Mouse (Mus musculus) regulatory T cell (primary cell): Measurements from ENCODE around the gene Gchfr.

Experiments
- in situ Hi-C: fragments of 300-600 bp; cut with MboI, MseI; formaldehyde crosslinking; loops from one replicate; pipeline ENCODE4 v1.15.1; 2025; ENCODE audit warnings: high pct_unique_total_duplicates

Gene Gchfr

GRCm38 (mm10) chr2:119173991-119174651 is 6.5 kb downstream of the Gchfr start, which contains the start of gene Gm14137:
Gene Gm14137 (plus strand): TSS chr2:119174509.
- in situ Hi-C loops: no loop called here

- in situ Hi-C loops: no loop called here
Measured at GRCm38 (mm10) chr2:119174866-119175265, 7.3 kb downstream of the Gchfr start.

GRCm38 (mm10) chr2:119175614-119176013 is 8.0 kb downstream of the Gchfr start:
- in situ Hi-C loops: no loop called here

- in situ Hi-C loops: no loop called here
Measured at GRCm38 (mm10) chr2:119176761-119177160, 9.2 kb downstream of the Gchfr start.

- in situ Hi-C loops: no loop called here
Measured at GRCm38 (mm10) chr2:119177384-119177939, 9.9 kb downstream of the Gchfr start.

GRCm38 (mm10) chr2:119182914-119183313 is 15.3 kb downstream of the Gchfr start:
- in situ Hi-C loops: no loop called here

GRCm38 (mm10) chr2:119189029-119189710 is 21.6 kb downstream of the Gchfr start:
- in situ Hi-C loops: no loop called here

- in situ Hi-C loops: no loop called here
Measured at GRCm38 (mm10) chr2:119190969-119191368, 23.4 kb downstream of the Gchfr start.

- in situ Hi-C loops: no loop called here
Measured at GRCm38 (mm10) chr2:119194140-119194539, 26.6 kb downstream of the Gchfr start.

- in situ Hi-C loops: no loop called here
Measured at GRCm38 (mm10) chr2:119196316-119197108, 28.9 kb downstream of the Gchfr start.

- in situ Hi-C loops: no loop called here
Measured at GRCm38 (mm10) chr2:119197493-119197892, 29.9 kb downstream of the Gchfr start.

GRCm38 (mm10) chr2:119198049-119198448 is 30.5 kb downstream of the Gchfr start:
- in situ Hi-C loops: no loop called here

- in situ Hi-C loops: no loop called here
Measured at GRCm38 (mm10) chr2:119198934-119199333, 31.4 kb downstream of the Gchfr start.

- in situ Hi-C loops: no loop called here
Measured at GRCm38 (mm10) chr2:119202914-119203453, 35.4 kb downstream of the Gchfr start.

- in situ Hi-C loops: no loop called here
Measured at GRCm38 (mm10) chr2:119203871-119204460, 36.4 kb downstream of the Gchfr start.

GRCm38 (mm10) chr2:119207961-119208343 is 40.4 kb downstream of the Gchfr start:
- in situ Hi-C loops: no loop called here

GRCm38 (mm10) chr2:119208344-119209175 is 41.0 kb downstream of the Gchfr start, which contains the start of the genes Zfyve19 and Dnajc17:
Gene Zfyve19 (plus strand): TSS chr2:119208617.
Gene Dnajc17 (minus strand): TSS chr2:119208795.
- in situ Hi-C loops: no loop called here

- in situ Hi-C loops: no loop called here
Measured at GRCm38 (mm10) chr2:119209176-119209507, 41.6 kb downstream of the Gchfr start.
